Mouse (Mus musculus) neutrophil, adult 5-6 weeks (primary cell): ENCODE results near the gene Dram1. TPM values are rescaled to one million over a fixed set of nuclear protein-coding genes. Genes with fewer than 3 reads are reported as not detected.

Experiments used
- ATAC-seq: fragments of 151-379, 151-347 bp; 2 replicates; pipeline ENCODE4 v1.8.0; 2017; ENCODE audit warnings: mild to moderate bottlenecking, moderate TSS enrichment; ENCODE audit not compliant: insufficient number of reproducible peaks, poor library complexity, low FRiP score, severe bottlenecking; ENCODE audit errors: extremely low read depth
- total RNA-seq: library from RNA; stranded (forward); fragments of 200-1000 nt; gene quantifications from 2 replicates; pipeline ENCODE4 v1.2.3, GENCODE M21; 2017

The Dram1 gene
- 20.1 and 22.1 TPM in 2 replicates for total RNA-seq

DNA sequence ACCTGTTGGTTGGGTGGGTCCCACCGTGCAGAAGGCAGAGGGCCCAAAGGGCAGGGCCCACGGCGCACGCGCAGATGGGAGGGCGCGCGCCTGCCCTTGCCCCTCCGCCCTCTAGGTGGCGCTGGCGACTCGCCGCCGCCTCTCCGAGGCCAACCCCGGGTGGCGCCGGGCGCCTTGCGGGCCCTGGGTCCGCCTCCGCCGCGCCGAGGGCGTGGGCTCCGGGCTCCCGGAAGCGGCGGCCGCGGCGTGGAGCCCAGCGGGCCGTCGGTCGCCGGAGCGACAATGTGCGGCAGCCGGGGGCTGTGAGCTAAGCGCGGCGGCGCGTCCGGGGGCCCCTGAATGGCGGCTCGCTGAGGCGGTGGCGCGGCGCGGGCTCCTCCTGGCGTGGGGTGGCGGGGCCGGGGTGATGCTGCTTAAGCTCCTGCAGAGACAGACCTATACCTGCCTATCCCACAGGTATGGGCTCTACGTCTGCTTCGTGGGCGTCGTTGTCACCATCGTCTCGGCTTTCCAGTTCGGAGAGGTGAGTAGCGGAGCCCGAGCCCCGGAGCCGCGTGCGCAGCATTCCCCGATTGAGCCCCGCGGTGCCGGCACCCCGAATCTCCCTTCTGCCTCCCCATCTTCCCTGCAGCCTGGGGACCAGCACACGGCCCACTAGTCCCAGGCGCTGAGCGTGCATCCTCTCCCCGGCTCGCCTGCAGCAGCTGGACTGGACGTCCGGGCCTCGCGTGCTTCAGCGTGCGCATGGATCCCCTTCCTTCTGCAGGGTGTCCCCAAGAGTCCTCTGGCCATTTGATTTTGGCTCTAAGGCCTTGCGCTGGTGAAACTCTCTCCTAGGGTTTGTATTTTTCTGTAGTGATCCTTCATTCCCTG lies at the start of gene Dram1, which contains the start of gene Gnptab:
Gene Dram1 (minus strand): TSS at position 68 of the 873 bp plus-strand sequence.
Gene Gnptab (plus strand): TSS at position 120 of the 873 bp plus-strand sequence.
- ATAC-seq: peak; percentile 72

DNA sequence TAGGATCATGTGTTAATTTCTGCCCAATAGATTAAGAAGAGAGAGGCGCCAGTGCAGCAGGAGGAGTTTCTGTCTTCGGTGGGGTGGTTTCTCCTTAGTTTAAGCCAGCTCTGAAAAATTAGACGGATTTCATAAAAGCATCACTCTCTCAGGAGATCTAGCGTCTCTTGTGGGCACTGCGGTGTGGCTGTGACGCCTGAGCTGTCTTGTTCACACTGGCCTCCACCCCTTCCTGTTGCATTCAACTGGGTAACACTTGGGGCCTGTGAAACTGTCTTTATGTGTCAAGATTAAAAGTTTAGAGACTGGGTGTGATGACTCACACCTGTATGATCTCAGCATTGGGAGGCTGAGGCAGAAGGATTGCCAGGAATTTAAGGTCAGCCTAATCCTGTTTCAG lies 49.1 kb upstream of the Dram1 start:
- ATAC-seq: peak; percentile 21; the same call in 1 of the 2 replicates

DNA sequence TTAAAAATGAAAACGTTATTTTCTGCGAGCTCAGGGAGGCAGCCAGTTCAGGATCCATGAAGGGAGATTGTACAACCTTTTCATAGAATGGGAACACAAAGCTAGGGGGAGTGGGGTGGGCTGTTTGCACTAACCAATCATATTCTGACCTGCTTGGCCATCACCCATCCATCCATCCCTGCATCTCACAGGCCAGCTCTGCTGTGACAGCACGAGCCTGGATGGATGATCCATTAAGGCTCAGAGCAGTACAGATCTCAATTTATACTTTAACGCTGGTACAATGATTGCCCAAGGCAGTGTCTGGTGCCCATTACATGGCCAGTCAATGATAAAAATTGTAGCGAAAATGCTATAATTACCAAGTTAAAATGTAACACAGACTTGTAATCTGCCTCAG lies 48.0 kb upstream of the Dram1 start:
- no peak for ATAC-seq

DNA sequence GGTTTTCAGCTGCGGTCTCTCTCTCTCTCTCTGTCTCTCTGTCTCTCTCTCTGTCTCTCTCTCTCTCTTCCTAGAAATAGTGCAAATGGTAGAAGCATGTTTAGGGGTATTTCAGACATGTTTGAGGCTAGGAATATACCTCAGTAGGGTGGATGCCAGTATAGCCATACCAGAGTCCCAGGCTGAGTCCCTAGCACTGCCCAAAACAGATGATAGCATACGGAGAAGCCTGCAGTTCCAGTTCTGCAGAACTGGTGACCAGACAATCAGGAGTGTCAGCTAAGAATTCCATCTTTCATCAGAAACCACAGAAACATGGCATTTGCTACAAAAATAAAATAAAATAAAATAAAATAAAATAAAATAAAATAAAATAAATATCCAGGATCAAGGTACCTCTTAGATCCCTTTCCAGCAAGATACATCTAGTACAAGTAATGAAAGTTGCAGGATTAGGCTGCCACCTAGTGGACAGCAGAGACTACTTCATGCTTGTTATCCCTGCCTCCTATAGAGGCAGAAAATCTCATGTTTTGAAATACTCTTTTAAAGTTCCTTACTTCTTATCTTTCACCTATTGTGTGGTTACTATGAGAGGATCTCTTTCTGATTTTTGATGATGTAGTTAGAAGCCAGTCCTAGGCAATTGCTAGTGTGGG lies 47.4 kb upstream of the Dram1 start:
- peak; percentile 74 for ATAC-seq

DNA sequence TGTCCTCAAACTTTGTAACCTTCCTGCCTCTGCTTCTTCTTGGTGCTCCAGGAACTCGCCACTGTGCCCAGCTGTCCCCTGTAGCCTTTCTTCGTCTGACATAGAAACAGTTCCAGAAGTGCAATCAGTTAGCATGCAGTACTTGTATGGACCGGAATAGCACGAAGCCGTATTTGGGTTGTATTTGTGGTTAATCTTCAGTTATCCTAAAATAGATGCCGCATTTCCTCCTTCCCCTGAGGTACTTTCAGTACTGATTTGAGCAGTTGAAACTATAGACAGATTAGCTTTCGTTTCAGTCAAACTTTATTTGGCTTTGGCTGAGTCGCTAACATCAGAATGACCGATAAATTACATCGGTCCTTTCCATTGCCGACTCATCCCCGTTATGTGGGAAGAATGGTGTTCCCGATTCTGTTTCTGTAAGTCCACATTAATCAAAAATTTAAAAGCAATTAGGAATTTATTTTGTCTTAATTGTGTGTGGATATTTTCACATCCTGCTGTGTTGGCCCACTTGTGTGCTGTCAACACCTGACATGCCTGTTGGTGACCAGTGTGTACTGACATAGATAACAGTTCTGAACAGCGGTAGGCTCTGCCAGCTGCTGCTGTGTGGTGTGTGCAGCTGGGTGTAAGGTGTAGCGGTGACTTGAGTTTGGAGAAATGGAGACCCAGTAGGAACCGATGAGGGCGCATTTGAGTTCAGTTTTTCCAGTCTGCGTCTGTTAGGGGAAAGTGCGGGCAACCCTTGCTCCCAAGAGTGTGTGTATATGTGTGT lies 42.0 kb upstream of the Dram1 start:
- ATAC-seq: peak; percentile 75

DNA sequence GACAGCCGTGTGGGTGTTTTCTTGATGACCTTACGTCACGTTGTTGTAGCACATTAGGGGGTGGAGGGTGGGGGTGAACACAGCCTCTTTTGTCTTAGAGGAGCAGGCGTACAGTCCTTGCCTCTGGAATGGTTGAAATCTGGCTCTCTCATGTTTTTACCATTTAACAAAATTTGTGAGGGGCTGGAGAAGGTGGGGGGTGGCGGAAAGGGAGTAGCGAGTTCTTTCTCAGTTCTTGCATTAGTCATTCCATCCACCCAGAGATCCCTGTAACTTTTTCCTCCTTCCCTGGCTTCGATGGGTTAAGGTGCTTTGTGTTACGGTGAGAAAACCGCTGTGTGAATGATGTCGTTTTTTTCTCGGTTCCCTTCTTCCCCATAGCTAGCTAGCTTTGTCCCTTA lies 41.3 kb upstream of the Dram1 start:
- ATAC-seq: no peak

DNA sequence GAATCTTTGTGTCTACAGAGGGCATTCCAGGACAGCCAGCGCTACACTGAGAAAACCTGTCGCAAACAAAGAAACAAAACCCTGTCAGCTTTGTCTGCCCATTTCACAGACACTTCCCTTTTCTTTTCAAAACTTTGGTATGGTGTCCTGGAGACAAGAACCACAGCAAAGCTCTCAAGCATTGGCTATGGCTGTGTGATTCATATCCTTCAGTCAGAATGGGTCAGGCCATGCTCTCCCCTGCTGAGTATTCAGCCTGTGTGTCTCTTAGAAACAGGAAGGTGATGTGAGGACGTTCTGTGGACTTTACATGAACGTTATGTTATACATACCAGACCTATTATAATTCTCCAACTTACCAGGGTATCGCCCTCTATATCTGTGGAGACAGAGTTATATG lies 38.8 kb upstream of the Dram1 start:
- peak; percentile 71 for ATAC-seq

DNA sequence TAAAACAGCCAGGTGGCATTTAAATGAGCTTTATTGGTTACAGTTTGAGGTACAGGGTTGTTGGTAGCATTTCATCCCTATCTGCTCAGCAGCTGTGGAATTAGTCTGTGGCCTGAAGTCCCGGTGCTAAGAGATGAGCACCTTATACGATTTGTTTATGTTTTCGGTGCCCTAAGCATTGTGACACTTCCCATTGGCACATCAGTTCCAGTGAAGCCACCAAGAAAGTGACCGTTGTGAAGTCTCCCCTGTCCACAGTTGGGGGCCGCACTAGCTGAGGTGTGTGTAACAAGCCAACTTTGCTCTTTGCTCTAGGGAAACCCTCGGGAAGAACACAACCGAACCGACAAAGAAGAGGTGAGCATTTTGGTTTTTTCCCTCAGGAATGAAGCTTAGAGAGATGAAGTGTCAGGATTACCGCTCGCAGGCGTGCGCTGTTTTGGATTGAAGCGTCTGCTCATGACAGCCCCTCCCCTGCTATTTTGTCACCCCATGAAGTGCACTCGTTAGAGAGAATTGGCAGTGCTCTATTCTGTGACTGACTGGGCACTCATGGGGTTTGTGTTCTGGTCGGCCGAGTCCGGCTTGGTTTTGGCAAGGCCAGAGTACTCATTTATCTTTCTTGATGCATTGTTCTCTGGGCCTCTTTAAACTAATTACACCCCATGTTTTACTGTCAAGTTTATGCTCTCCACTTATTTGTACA lies 33.6 kb upstream of the Dram1 start:
- peak; percentile 23; the same call in 1 of the 2 replicates for ATAC-seq

DNA sequence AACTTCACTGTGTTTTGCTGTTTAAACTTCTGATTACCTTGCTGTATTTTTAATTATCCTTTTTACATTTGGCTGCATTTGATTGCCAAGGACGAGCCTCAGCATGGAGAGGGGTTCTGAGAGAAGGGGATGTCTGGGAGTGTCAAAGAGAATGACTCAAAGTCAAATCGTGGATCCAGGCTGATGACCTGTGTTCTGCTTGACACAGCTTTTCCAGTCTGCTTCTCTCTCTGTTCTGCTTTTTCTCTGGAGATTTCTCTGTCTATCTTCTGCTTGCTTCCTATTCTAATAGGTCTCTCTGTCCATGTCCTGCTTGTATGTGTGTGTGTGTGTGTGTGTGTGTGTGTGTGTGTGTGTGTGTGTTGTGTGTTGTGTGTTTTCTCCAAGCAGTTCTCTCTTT lies 30.9 kb upstream of the Dram1 start:
- ATAC-seq: no peak

DNA sequence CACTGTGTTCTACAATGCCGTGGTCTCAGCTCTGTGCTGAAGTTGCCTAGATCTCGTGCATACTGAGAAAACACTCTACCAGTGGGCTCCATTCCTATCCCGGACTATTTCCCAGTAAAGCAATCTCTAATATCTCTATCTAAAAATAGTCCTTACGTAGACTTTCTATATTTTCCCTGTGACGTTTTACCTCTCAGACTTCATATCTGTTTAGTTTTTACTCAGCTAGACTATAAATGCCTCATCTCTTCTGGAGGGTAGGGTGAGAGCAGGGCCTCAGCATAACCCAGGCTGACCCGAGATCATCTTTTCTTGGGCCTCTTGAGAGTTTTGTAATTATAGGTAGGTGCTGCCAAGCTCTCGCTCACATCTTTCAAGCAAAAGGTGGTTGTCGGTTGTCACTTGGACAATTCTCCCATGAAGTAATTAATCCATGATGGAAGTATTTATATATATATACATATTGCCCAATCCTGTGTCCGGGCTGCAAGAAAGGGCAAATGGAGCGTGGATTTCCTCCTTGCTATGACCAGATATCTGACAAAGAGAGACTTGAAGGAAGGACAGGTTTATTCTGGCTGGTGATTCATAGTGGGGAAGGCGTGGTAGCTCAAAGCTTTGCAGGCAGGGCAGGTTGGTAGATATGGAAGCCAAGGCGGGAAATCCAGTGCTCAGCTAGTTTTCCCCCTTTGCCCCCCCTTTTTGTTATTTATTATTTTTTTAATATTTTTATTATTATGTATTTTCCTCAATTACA lies 29.2 kb upstream of the Dram1 start:
- ATAC-seq: no peak

DNA sequence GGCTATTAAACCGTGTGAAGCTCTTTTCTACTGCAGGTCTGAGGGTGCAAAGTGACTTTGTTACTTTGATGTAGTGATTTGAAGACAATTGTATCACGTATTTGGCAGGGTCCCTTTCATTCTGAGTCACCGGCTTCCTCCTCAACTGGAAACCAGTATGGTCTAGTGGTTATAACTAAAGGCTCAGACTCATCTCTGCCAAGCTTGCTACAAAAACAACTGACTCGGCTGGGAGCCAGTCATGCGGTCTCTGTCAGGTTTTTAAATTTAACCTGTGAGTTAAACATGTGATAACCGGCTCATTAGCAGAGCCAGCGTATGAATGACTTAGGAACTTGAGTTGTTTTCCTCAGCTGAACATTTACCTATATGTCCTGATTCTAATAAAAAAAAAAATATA lies 26.9 kb upstream of the Dram1 start:
- no peak for ATAC-seq

DNA sequence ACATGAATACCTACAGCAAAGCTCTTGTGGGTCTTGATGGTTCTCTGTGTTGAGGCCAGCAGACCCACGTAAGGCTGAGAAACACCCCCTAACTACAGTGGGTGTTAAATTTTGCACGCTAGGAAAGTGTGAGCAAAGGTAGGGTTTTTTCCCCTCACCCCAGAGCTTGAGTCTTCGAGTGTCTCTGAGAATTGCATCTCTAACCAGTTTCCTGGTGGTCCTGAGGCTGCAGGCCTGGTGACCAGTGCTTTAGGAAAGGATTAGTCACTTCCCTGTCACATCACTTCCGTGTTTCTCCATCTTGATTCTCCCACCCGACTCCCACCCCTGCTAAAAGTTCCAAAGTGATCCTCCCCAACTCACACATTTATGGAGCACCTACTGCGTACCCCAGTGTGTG lies 25.3 kb upstream of the Dram1 start:
- no peak for ATAC-seq

DNA sequence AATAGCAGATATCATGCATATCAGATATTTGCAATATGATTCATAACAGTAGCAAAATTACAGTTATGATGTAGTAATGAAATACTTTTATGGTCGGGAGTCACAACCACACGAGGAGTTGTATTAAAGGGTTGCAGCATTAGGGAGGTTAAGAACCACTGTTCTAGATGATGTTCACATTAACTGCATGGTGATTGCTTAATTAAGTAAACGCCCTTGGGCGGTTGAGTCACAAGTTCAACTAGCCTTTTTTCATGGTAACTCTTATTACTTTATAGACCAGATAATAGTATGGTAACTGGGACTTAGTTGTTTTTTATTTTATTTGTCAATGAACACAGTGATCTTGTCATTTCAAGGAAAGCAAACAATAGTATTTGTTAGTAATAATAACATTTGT lies 24.1 kb upstream of the Dram1 start:
- ATAC-seq: no peak

DNA sequence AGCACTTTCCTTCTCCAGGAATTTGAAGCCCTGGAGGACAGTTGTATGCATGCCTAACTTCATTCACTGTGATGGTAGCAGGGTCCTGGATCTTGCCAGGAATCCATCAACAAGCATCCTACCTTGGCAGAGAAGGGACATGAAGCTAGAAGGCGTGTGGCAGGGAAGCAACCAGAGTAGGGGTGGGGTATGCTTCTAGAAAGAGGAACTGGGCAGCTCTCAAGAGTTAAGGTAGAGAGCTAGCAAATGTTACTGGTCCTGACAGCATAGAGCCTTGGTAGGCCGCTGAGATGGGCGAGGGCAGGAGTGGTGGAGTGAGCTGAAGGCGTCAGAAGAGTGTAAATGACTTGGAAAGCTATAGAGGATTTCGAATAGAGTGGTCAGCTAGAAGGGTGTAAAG lies 20.4 kb upstream of the Dram1 start:
- ATAC-seq: peak; percentile 85

DNA sequence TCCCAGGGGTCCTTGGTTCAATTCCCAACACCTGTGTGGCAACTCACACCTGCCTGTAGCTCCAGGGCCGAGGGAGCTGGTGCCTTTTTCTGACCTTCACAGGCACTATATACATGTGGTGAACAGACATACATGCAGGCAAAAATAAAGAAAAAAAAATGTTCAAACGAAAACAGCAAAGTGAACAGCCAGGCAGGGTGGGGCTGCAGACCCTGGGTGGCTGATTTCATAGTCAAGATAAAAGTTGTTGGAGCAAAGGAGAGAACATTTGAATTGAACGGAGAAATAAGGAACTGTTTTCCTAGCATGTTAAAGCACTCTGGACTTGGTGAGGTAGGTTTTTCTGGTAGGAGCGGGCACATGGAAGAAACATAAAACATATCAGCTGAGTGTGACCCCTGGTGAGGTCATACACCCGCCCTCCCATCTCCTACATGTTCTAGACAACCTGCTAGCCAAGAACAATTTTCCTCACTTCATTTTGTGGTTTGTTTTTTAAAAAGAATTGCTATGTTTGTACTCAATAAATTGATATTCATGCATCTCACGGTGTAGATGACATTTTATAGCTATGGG lies 19.9 kb upstream of the Dram1 start:
- ATAC-seq: no peak

DNA sequence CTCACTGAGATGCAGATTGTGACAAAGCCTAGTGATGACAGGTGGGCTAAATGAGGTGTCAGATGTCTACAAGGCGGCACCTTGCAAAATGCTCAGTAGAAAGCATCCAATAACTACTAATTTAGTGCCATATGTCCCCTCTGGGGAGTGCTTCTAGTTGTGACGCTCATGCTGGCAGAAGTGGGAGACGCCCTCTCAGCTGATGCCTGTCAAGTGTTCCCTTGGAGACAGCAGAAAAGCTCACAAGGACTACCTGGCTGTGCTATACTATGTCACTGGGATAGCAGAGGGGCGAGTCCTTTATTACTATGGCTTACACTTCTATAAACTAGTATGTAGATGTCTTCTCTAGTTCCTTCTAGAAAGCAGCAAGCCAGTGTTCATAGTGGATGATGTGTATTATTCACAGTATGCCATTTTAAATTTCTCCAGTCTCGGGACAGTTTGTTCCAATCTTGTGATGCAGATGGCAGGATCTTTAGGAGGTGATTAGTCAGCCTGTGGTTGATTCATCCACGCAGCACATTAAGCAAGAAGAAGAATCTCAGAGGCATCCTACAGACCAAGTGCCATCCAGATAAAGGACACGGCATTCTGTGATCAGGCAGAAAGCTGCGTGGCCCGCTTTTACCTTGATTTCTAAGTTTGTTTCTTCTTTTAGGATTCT lies 13.4 kb upstream of the Dram1 start:
- no peak for ATAC-seq

DNA sequence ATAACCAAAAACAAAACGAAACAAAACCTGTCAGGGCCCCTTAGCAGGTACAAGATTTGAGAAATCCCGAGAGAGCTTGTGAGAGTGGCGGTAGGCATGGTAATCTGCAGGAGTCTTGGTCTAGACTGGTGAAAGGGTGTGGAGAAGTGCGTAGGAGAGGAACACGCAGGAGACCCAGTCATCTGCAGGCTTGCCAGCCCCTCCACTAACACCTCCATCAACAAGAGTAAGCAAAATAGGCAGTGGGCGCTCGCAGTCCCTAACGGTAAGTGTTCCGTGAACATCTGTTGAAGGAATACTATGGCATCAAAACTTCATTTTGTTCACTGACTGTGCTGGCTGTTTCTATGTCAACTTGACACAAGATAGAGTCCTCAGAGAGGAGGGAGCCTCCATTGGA lies 12.6 kb upstream of the Dram1 start:
- ATAC-seq: no peak
